Mouse (Mus musculus) lung, postnatal 0 days (tissue): ENCODE data around the gene Gm20388.

Experiments used
- CTCF ChIP-seq: IDR thresholded peaks from 2 replicates; pipeline ENCODE4 v1.5.1; 2016; ENCODE audit warnings: antibody characterized with exemption, mild to moderate bottlenecking
- EP300 ChIP-seq: IDR thresholded peaks from 2 replicates; pipeline ENCODE4 v1.6.1; 2016; ENCODE audit warnings: antibody characterized with exemption, mild to moderate bottlenecking, control low read depth

DNA sequence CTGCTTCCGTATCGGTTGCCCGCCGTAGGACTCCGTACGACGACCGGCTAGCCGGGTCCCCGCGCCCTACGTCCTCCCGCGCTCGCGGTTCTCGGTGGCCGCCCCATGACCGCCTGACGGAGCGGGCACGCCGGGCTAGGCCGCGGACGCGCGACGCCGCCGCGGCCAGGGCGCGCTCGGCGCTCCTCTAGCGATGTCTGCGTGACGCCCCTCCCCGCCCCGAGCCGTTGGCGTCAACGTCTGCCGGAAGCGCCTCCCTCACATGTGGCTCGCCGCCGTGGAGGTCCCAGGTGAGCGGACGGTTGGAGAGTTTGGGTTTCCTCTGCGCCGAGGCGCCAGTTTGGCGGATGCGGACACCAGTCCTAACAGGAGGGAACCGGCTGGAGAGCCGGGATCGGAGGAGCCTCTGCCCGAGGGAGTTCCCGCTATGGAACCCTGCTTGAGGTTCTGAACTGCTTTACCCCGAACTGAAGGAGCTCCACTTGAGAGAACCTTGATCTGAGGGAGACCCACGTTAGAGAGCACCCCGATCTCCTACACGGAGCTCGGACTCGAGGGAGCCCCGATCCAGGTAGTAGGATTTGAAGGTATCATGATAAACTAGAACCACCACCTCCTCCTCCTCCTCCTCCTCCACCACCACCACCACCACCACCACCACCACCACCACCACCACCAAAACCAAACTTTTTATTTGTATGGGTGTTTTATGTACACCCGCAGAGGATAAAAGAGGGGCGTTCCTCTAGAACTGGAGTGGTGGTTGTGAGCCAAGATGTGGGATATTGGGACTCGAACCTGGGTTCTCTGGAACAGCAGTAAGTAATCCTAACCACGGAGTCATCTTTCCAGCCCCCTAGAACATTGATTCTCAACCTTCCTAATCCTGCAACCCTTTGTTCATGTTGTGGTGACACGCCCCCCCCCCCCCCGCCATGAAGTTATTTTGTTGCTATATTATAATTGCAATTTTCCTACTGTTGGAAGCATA lies 4110.9 kb downstream of the Gm20388 start, which contains the start of the genes Taf5l and Urb2:
- TF ChIP-seq CTCF (no peak), EP300 (no peak)
